Mouse (Mus musculus): ENCODE measurements around the gene Nrtn. TPM values are rescaled to one million over a fixed set of nuclear protein-coding genes. Genes with fewer than 3 reads are reported as not detected.

The Nrtn gene
- polyA plus RNA-seq, 1 experiment from 2014 or later: 9.5 TPM

- Histone ChIP-seq H3K9ac (ENCODE audit: low read depth, low read length) (no peak overlapping the region), H3K4me2 (replicated peaks; ENCODE audit: low read depth, low read length) (no peak overlapping the region), H3K4me1 (ENCODE audit: control insufficient read depth, insufficient read depth, low read length) (no peaks in the 10 kb centered on the region; the same call in 1 of the 2 replicates), H3K27me3 (ENCODE audit: control insufficient read depth, insufficient read depth, low read length) (no peaks in the 10 kb centered on the region), H3K36me3 (ENCODE audit: control insufficient read depth, insufficient read depth, low read length) (no peaks in the 10 kb centered on the region), H3K9me3 (ENCODE audit: control insufficient read depth, low read length) (0 out of 2 replicates have a peak, but pooled peaks cover 4% of the 10 kb centered on the region), H3K4me3 (ENCODE audit: low read length) (no peak overlapping the region), H3K27ac (ENCODE audit: low read depth, low read length) (no peak overlapping the region)
- 78% methylated on average over 13 of the region's 13 CpGs for WGBS
- no peak for ATAC-seq (ENCODE audit: low FRiP score, low TSS enrichment)
These were observed 23.1 kb upstream of the Nrtn start for GRCm38 (mm10) chr17:56780291-56780978.

GRCm38 (mm10) chr17:56778779-56779362, 21.5 kb upstream of the Nrtn start:
- 0 out of 2 replicates have a peak, but pooled peaks cover 4% of the 10 kb centered on the region for H3K9me3 ChIP-seq (ENCODE audit: control insufficient read depth, low read length)
- no peak overlapping the region for H3K4me2 ChIP-seq (replicated peaks; ENCODE audit: low read depth, low read length)
- 33% methylated on average over 3 of the region's 3 CpGs for WGBS
- no peak overlapping the region for H3K4me3 ChIP-seq (ENCODE audit: low read length)
- no peaks in the 10 kb centered on the region for H3K36me3 ChIP-seq (ENCODE audit: control insufficient read depth, insufficient read depth, low read length)
- ATAC-seq (ENCODE audit: low FRiP score, low TSS enrichment): peak; percentile 56; the same call in 1 of the 2 replicates
- H3K9ac ChIP-seq (ENCODE audit: low read depth, low read length): no peak overlapping the region
- H3K27ac ChIP-seq (ENCODE audit: low read depth, low read length): no peak overlapping the region
- no peaks in the 10 kb centered on the region; the same call in 1 of the 2 replicates for H3K4me1 ChIP-seq (ENCODE audit: control insufficient read depth, insufficient read depth, low read length)
- H3K27me3 ChIP-seq (ENCODE audit: control insufficient read depth, insufficient read depth, low read length): no peaks in the 10 kb centered on the region

- Histone ChIP-seq H3K4me1 (ENCODE audit: control insufficient read depth, insufficient read depth, low read length) (no peaks in the 10 kb centered on the region; the same call in 1 of the 2 replicates), H3K27me3 (ENCODE audit: control insufficient read depth, insufficient read depth, low read length) (no peaks in the 10 kb centered on the region), H3K27ac (ENCODE audit: low read depth, low read length) (no peak overlapping the region), H3K4me3 (ENCODE audit: low read length) (no peak overlapping the region), H3K9me3 (ENCODE audit: control insufficient read depth, low read length) (0 out of 2 replicates have a peak, but pooled peaks cover 4% of the 10 kb centered on the region), H3K4me2 (replicated peaks; ENCODE audit: low read depth, low read length) (no peak overlapping the region), H3K36me3 (ENCODE audit: control insufficient read depth, insufficient read depth, low read length) (no peaks in the 10 kb centered on the region), H3K9ac (ENCODE audit: low read depth, low read length) (no peak overlapping the region)
- no peak for ATAC-seq (ENCODE audit: low FRiP score, low TSS enrichment)
- 89% methylated on average over 11 of the region's 11 CpGs for WGBS
These were observed 20.2 kb upstream of the Nrtn start for GRCm38 (mm10) chr17:56777568-56777967.

- H3K4me3 ChIP-seq (ENCODE audit: low read length): no peak within 1 kb of the TSS
- no peak within 1 kb of the TSS for H3K4me2 ChIP-seq (replicated peaks; ENCODE audit: low read depth, low read length)
- H3K36me3 ChIP-seq (ENCODE audit: control insufficient read depth, insufficient read depth, low read length): peaks cover 45% of the 10 kb centered on the region
- no peak within 1 kb of the TSS for H3K9ac ChIP-seq (ENCODE audit: low read depth, low read length)
- no peaks in the 10 kb centered on the region for H3K27me3 ChIP-seq (ENCODE audit: control insufficient read depth, insufficient read depth, low read length)
- no peak within 1 kb of the TSS for H3K27ac ChIP-seq (ENCODE audit: low read depth, low read length)
- H3K9me3 ChIP-seq (ENCODE audit: control insufficient read depth, low read length): no peaks in the 10 kb centered on the region
- ATAC-seq (ENCODE audit: low FRiP score, low TSS enrichment): no peak
- WGBS: 93% methylated on average over 5 of the region's 5 CpGs
- peaks cover 3% of the 10 kb centered on the region; the same call in 1 of the 2 replicates for H3K4me1 ChIP-seq (ENCODE audit: control insufficient read depth, insufficient read depth, low read length)
These were observed 12.6 kb upstream of the Nrtn start, which contains the start of gene Prr22 for GRCm38 (mm10) chr17:56769950-56770349. Gene Prr22 (plus strand): TSS chr17:56770250.

- Histone ChIP-seq H3K36me3 (ENCODE audit: control insufficient read depth, insufficient read depth, low read length) (peaks cover 45% of the 10 kb centered on the region), H3K4me3 (ENCODE audit: low read length) (no peak overlapping the region), H3K27me3 (ENCODE audit: control insufficient read depth, insufficient read depth, low read length) (no peaks in the 10 kb centered on the region), H3K9me3 (ENCODE audit: control insufficient read depth, low read length) (no peaks in the 10 kb centered on the region), H3K4me2 (replicated peaks; ENCODE audit: low read depth, low read length) (no peak overlapping the region), H3K9ac (ENCODE audit: low read depth, low read length) (no peak overlapping the region), H3K27ac (ENCODE audit: low read depth, low read length) (no peak overlapping the region), H3K4me1 (ENCODE audit: control insufficient read depth, insufficient read depth, low read length) (peaks cover 3% of the 10 kb centered on the region; the same call in 1 of the 2 replicates)
- WGBS: 94% methylated on average over 11 of the region's 11 CpGs
- ATAC-seq (ENCODE audit: low FRiP score, low TSS enrichment): no peak
These were observed 11.6 kb upstream of the Nrtn start for GRCm38 (mm10) chr17:56768941-56769340.

GRCm38 (mm10) chr17:56767531-56768135, 10.3 kb upstream of the Nrtn start:
- WGBS: 96% methylated on average over 29 of the region's 29 CpGs
- Histone ChIP-seq H3K4me1 (ENCODE audit: control insufficient read depth, insufficient read depth, low read length) (peaks cover 3% of the 10 kb centered on the region; the same call in 1 of the 2 replicates), H3K9me3 (ENCODE audit: control insufficient read depth, low read length) (no peaks in the 10 kb centered on the region), H3K36me3 (ENCODE audit: control insufficient read depth, insufficient read depth, low read length) (peaks cover 45% of the 10 kb centered on the region), H3K4me3 (ENCODE audit: low read length) (no peak overlapping the region), H3K4me2 (replicated peaks; ENCODE audit: low read depth, low read length) (no peak overlapping the region), H3K27ac (ENCODE audit: low read depth, low read length) (no peak overlapping the region), H3K9ac (ENCODE audit: low read depth, low read length) (no peak overlapping the region), H3K27me3 (ENCODE audit: control insufficient read depth, insufficient read depth, low read length) (no peaks in the 10 kb centered on the region)
- no peak for ATAC-seq (ENCODE audit: low FRiP score, low TSS enrichment)

- Histone ChIP-seq H3K4me1 (ENCODE audit: control insufficient read depth, insufficient read depth, low read length) (peaks cover 8% of the 10 kb centered on the region; the same call in 1 of the 2 replicates), H3K4me2 (replicated peaks; ENCODE audit: low read depth, low read length) (no peak overlapping the region), H3K4me3 (ENCODE audit: low read length) (no peak overlapping the region), H3K27me3 (ENCODE audit: control insufficient read depth, insufficient read depth, low read length) (no peaks in the 10 kb centered on the region), H3K9ac (ENCODE audit: low read depth, low read length) (no peak overlapping the region), H3K36me3 (ENCODE audit: control insufficient read depth, insufficient read depth, low read length) (peaks cover 45% of the 10 kb centered on the region), H3K9me3 (ENCODE audit: control insufficient read depth, low read length) (no peaks in the 10 kb centered on the region), H3K27ac (ENCODE audit: low read depth, low read length) (no peak overlapping the region)
- no peak for ATAC-seq (ENCODE audit: low FRiP score, low TSS enrichment)
- WGBS: 96% methylated on average over 27 of the region's 27 CpGs
These were observed 9.5 kb upstream of the Nrtn start for GRCm38 (mm10) chr17:56766631-56767405.

GRCm38 (mm10) chr17:56765431-56765830, 8.1 kb upstream of the Nrtn start:
- peak overlapping the region; percentile 59 for H3K4me2 ChIP-seq (replicated peaks; ENCODE audit: low read depth, low read length)
- WGBS: 61% methylated on average over 12 of the region's 12 CpGs
- H3K4me3 ChIP-seq (ENCODE audit: low read length): peak overlapping the region; percentile 66
- ATAC-seq (ENCODE audit: low FRiP score, low TSS enrichment): no peak
- peak overlapping the region; percentile 94; the same call in 1 of the 2 replicates for H3K27ac ChIP-seq (ENCODE audit: low read depth, low read length)
- peaks cover 8% of the 10 kb centered on the region; the same call in 1 of the 2 replicates for H3K4me1 ChIP-seq (ENCODE audit: control insufficient read depth, insufficient read depth, low read length)
- no peaks in the 10 kb centered on the region for H3K27me3 ChIP-seq (ENCODE audit: control insufficient read depth, insufficient read depth, low read length)
- H3K9ac ChIP-seq (ENCODE audit: low read depth, low read length): peak overlapping the region; percentile 80; the same call in 1 of the 2 replicates
- H3K36me3 ChIP-seq (ENCODE audit: control insufficient read depth, insufficient read depth, low read length): peaks cover 38% of the 10 kb centered on the region
- H3K9me3 ChIP-seq (ENCODE audit: control insufficient read depth, low read length): no peaks in the 10 kb centered on the region

All from kidney, embryonic 14.5 days (tissue).